Mouse (Mus musculus) embryonic stem cell, embryonic (primary cell): ENCODE measurements around the gene Gabrd.

Source experiments
- CTCF ChIA-PET, 4 experiments: fragments of 300-600 bp in 2 of 4; fragments of 350-600 bp in 2 of 4; sonication (Branson Sonifier 250); formaldehyde crosslinking; loops; one replicate each; lab custom pipeline; 2022; ENCODE audit warnings: inconsistent platforms in 2 of 4; lab: Charles Lee
- POLR2A ChIA-PET, 4 experiments: fragments of 300-600 bp in 2 of 4; fragments of 350-600 bp in 2 of 4; sonication (Branson Sonifier 250); formaldehyde crosslinking; loops; one replicate each; lab custom pipeline; 2022; ENCODE audit warnings: antibody characterized with exemption in 4 of 4, inconsistent platforms in 1 of 4; lab: Charles Lee

The Gabrd gene

GRCm38 (mm10) chr4:155397511-155398221 lies at the start of gene Gabrd:
TSS of gene Gabrd (minus strand) at chr4:155398112.
- POLR2A ChIA-PET = interaction anchor here in 1 of 4 experiments (1.2 kb wide), 1 partner anchor 12 kb away, joined by 3 read pairs; no protein-coding TSS in a partner anchor
- CTCF ChIA-PET = interaction anchor here in 2 of 4 experiments (0.6 to 0.9 kb wide), 2 partner anchors 90 to 1376 kb away, joined by 4 to 8 read pairs; no protein-coding TSS in a partner anchor

GRCm38 (mm10) chr4:155442808-155443207 lies 44.9 kb upstream of the Gabrd start:
- POLR2A ChIA-PET = interaction anchor here in 3 of 4 experiments (0.6 to 1.2 kb wide), 3 partner anchors 9 to 31 kb away, joined by 3 to 4 read pairs (median 3); no protein-coding TSS in a partner anchor
- CTCF ChIA-PET = no interaction called here

GRCm38 (mm10) chr4:155433993-155434392 lies 36.1 kb upstream of the Gabrd start:
- ChIA-PET POLR2A (interaction anchor here in 1 of 4 experiments (0.7 kb wide), 1 partner anchor 11 kb away, joined by 4 read pairs; no protein-coding TSS in a partner anchor), CTCF (no interaction called here)

- ChIA-PET POLR2A (interaction anchor here in 1 of 4 experiments (0.9 kb wide), 2 partner anchors 33 to 157 kb away, joined by 3 read pairs; no protein-coding TSS in a partner anchor), CTCF (interaction anchor here in 1 of 4 experiments (0.7 kb wide), 1 partner anchor 50 kb away, joined by 3 read pairs; no protein-coding TSS in a partner anchor)
Observed at GRCm38 (mm10) chr4:155432358-155432757, 34.4 kb upstream of the Gabrd start.

- CTCF ChIA-PET = interaction anchor here in 1 of 4 experiments (0.5 kb wide), 1 partner anchor 91 kb away, joined by 8 read pairs; no protein-coding TSS in a partner anchor
- POLR2A ChIA-PET = no interaction called here
Observed at GRCm38 (mm10) chr4:155429202-155429601, 31.3 kb upstream of the Gabrd start.

GRCm38 (mm10) chr4:155428442-155428841 lies 30.5 kb upstream of the Gabrd start:
- ChIA-PET CTCF (no interaction called here), POLR2A (no interaction called here)

- CTCF ChIA-PET = interaction anchor here in 2 of 4 experiments (0.5 to 1.2 kb wide), 3 partner anchors 24 to 274 kb away, joined by 3 to 4 read pairs (median 3); no protein-coding TSS in a partner anchor
Observed at GRCm38 (mm10) chr4:155426272-155426671, 28.4 kb upstream of the Gabrd start.

GRCm38 (mm10) chr4:155423988-155424387 lies 26.1 kb upstream of the Gabrd start:
- CTCF ChIA-PET = no interaction called here
- POLR2A ChIA-PET = interaction anchor here in 1 of 4 experiments (2.0 kb wide), 1 partner anchor 10 kb away, joined by 4 read pairs; no protein-coding TSS in a partner anchor

More at GRCm38 (mm10) chr4:155426272-155426671, 28.4 kb upstream of the Gabrd start:
- POLR2A ChIA-PET = interaction anchor here in 1 of 4 experiments (0.6 to 1.5 kb wide), 2 partner anchors 17 to 154 kb away, joined by 3 to 4 read pairs; partner anchors contain the start of gene Cfap74

- POLR2A ChIA-PET = interaction anchor here in 3 of 4 experiments (0.6 to 2.0 kb wide), 4 partner anchors 12 to 70 kb away, joined by 3 to 4 read pairs (median 3); no protein-coding TSS in a partner anchor
- CTCF ChIA-PET = interaction anchor here in 1 of 4 experiments (0.5 kb wide), 1 partner anchor 61 kb away, joined by 3 read pairs; no protein-coding TSS in a partner anchor
Observed at GRCm38 (mm10) chr4:155421412-155422370, 23.8 kb upstream of the Gabrd start.

- POLR2A ChIA-PET = interaction anchor here in 1 of 4 experiments (1.1 kb wide), 1 partner anchor 11 kb away, joined by 5 read pairs; no protein-coding TSS in a partner anchor
- CTCF ChIA-PET = no interaction called here
Observed at GRCm38 (mm10) chr4:155420137-155420536, 22.2 kb upstream of the Gabrd start.

GRCm38 (mm10) chr4:155414656-155415235 lies 16.8 kb upstream of the Gabrd start:
- POLR2A ChIA-PET = no interaction called here
- CTCF ChIA-PET = no interaction called here

GRCm38 (mm10) chr4:155413641-155414335 lies 15.9 kb upstream of the Gabrd start:
- POLR2A ChIA-PET = interaction anchor here in 1 of 4 experiments (1.6 kb wide), 1 partner anchor 17 kb away, joined by 3 read pairs; no protein-coding TSS in a partner anchor
- CTCF ChIA-PET = interaction anchor here in 1 of 4 experiments (0.6 kb wide), 1 partner anchor 39 kb away, joined by 3 read pairs; no protein-coding TSS in a partner anchor

GRCm38 (mm10) chr4:155412124-155412523 lies 14.2 kb upstream of the Gabrd start:
- POLR2A ChIA-PET = interaction anchor here in 1 of 4 experiments (1.1 kb wide), 1 partner anchor 30 kb away, joined by 4 read pairs; no protein-coding TSS in a partner anchor
- CTCF ChIA-PET = no interaction called here

GRCm38 (mm10) chr4:155409058-155409776 lies 11.3 kb upstream of the Gabrd start, which contains the start of gene Cfap74:
TSS of gene Cfap74 (plus strand) at chr4:155409190.
- ChIA-PET POLR2A (interaction anchor here in 3 of 4 experiments (0.5 to 1.2 kb wide), 12 partner anchors 9 to 534 kb away, joined by 3 to 5 read pairs (median 3); partner anchors contain the start of genes Gabrd (in 1 of the 3) and Ube2j2 (in 1 of the 3)), CTCF (interaction anchor here (0.5 to 1.7 kb wide), 11 partner anchors 38 to 1048 kb away, joined by 3 to 13 read pairs (median 5); partner anchors contain the start of genes Faap20 (in 1 of the 4) and Prkcz (in 1 of the 4))

- ChIA-PET POLR2A (interaction anchor here in 3 of 4 experiments (0.6 to 1.2 kb wide), 8 partner anchors 8 to 534 kb away, joined by 3 to 4 read pairs (median 3); partner anchors contain the start of gene Ube2j2 (in 1 of the 3)), CTCF (interaction anchor here in 3 of 4 experiments (0.6 to 1.7 kb wide), 9 partner anchors 38 to 1048 kb away, joined by 3 to 12 read pairs (median 5); partner anchors contain the start of gene Faap20 (in 1 of the 3))
Observed at GRCm38 (mm10) chr4:155408695-155409057, 10.8 kb upstream of the Gabrd start.

- POLR2A ChIA-PET = no interaction called here
- CTCF ChIA-PET = interaction anchor here in 1 of 4 experiments (0.7 kb wide), 1 partner anchor 309 kb away, joined by 3 read pairs; no protein-coding TSS in a partner anchor
Observed at GRCm38 (mm10) chr4:155402489-155402888, 4.6 kb upstream of the Gabrd start.
